Mouse (Mus musculus) E14TG2a.4 (cell line): ENCODE results near the gene Igfbpl1.

Experiments
- CTCF ChIP-seq: conservative IDR thresholded peaks from 2 replicates; pipeline ENCODE4 v1.5.1; 2014; ENCODE audit warnings: low read length
- NANOG ChIP-seq: IDR thresholded peaks from 2 replicates; pipeline ENCODE4 v1.6.1; 2014; ENCODE audit warnings: borderline replicate concordance, low read length, mixed read lengths

- no peak for TF ChIP-seq CTCF
- TF ChIP-seq NANOG, result no peak
These were observed 7.4 kb downstream of the Igfbpl1 start for GRCm38 (mm10) chr4:45819208-45819931.
